Mouse (Mus musculus) CH12F3 (cell line): ENCODE data around the gene Itm2c.

Source experiments
- in situ Hi-C: fragments of 300-500 bp; cut with MboI; formaldehyde crosslinking; loops from 2 replicates; pipeline ENCODE4 v1.14.3; 2020; ENCODE audit warnings: low sequenced_read_pairs

Gene Itm2c

GRCm38 (mm10) chr1:85933226-85933625 lies 39.1 kb downstream of the Itm2c start:
- in situ Hi-C loops = no loop called here

GRCm38 (mm10) chr1:85933631-85934465 lies 39.8 kb downstream of the Itm2c start:
- in situ Hi-C loops = no loop called here

- in situ Hi-C loops = no loop called here
Observed at GRCm38 (mm10) chr1:85934560-85934959, 40.5 kb downstream of the Itm2c start.

- in situ Hi-C loops = no loop called here
Observed at GRCm38 (mm10) chr1:85935148-85935852, 41.2 kb downstream of the Itm2c start.

- in situ Hi-C loops = no loop called here
Observed at GRCm38 (mm10) chr1:85936265-85936664, 42.2 kb downstream of the Itm2c start.

- in situ Hi-C loops = no loop called here
Observed at GRCm38 (mm10) chr1:85937323-85937722, 43.2 kb downstream of the Itm2c start.

GRCm38 (mm10) chr1:85942318-85942717 lies 48.2 kb downstream of the Itm2c start:
- in situ Hi-C loops = no loop called here

GRCm38 (mm10) chr1:85949085-85949684 lies 55.1 kb downstream of the Itm2c start:
- in situ Hi-C loops = loop anchor here (5.0 kb wide), 1 partner anchor 48 kb away; no protein-coding TSS in a partner anchor

GRCm38 (mm10) chr1:85955150-85955549 lies 61.1 kb downstream of the Itm2c start:
- in situ Hi-C loops = no loop called here

GRCm38 (mm10) chr1:85957290-85957689 lies 63.2 kb downstream of the Itm2c start:
- in situ Hi-C loops = no loop called here

- in situ Hi-C loops = no loop called here
Observed at GRCm38 (mm10) chr1:85957942-85958619, 64.0 kb downstream of the Itm2c start.
